Comparison of ENCODE assay signal across 10 mouse cellular contexts in the genomic region with DNA sequence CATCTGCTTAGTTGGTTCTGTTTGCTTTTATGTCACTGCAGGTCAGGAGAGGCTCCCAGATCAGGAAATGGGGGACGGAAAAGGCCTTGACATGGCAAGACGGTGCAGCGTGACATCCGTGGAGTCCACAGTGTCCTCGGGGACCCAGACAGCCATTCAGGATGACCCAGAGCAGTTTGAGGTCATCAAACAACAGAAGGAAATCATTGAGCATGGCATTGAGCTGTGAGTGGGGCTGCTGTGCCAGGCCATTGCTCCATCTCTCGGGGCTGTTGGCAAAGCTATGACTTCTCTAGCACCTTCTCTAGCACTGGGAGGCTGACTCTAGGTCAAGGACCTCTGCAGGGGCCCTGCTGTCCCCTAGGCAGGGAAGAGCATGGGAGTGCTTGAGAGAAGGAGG. TPM values are rescaled to one million over a fixed set of nuclear protein-coding genes. Genes with fewer than 3 reads are reported as not detected.
A peak's percentile ranks its signal among the peaks of the same experiment; 100 is the strongest.
DNase-seq lines count a peak whose midpoint lies in the region.
"Had no signal": no experiment of that assay in that cellular context is flagged by ENCODE, and none has a peak within 500 bp of the region (broad histone marks: within the 10 kb centered on the region; RNA-seq: fewer than 3 reads in every experiment).

No protein-coding gene starts in this region.

- peak; percentile 63 for DNase-seq in adrenal gland, adult 8-10 months
- DNase-seq in adrenal gland, adult 18-20 months (ENCODE audit: low spot score in 2 of 2) = no peak
- DNase-seq in adrenal gland, postnatal 36 days = peak; percentile 18 to 59
- no peak for DNase-seq in adrenal gland, postnatal 10 days
- DNase-seq: cerebellum, adult 11 months; cerebellum, adult 18-20 months; cerebellum, adult 8-10 months; cerebellum, adult 9-11 months; cerebellum, postnatal 14 days; cerebellum, postnatal 36 days had no signal

RNA-seq across cellular contexts. Expression of a gene that starts 49.5 kb away (rescaled TPM):
- 10 to 100 TPM; 56.8 to 74.9 (median 72.1) TPM for total RNA-seq in adrenal gland, adult 8-10 months (2022)
- 10 to 100 TPM; 58.7 to 71.4 TPM for total RNA-seq in adrenal gland, adult 18-20 months (2021)
- 10 to 100 TPM; 63.8 to 66.6 TPM for total RNA-seq in adrenal gland, postnatal 36 days (2021)
- total RNA-seq in adrenal gland, postnatal 10 days (2021) = 10 to 100 TPM; 47.5 to 53.6 TPM

RNA-seq across cellular contexts. Expression of a gene that starts 51.0 kb away (rescaled TPM):
- total RNA-seq in adrenal gland, adult 8-10 months (2022) = 10 to 100 TPM; 59.7 to 83.9 (median 74.0) TPM
- 10 to 100 TPM; 49.0 to 69.7 TPM for total RNA-seq in adrenal gland, adult 18-20 months (2021)
- 10 to 100 TPM; 67.6 to 76.9 TPM for total RNA-seq in adrenal gland, postnatal 36 days (2021)
- total RNA-seq in adrenal gland, postnatal 10 days (2021) = 10 to 100 TPM; 44.5 to 46.3 TPM

Comparison
In these comparisons a context has a peak if more than half of its experiments do, and no peak if none do; other contexts are left out.
1. DNase-seq: peak in adrenal gland, adult 8-10 months (single experiment) and adrenal gland, postnatal 36 days (2 of 2); none in adrenal gland, adult 18-20 months (0 of 2) and adrenal gland, postnatal 10 days (single experiment).